Mouse (Mus musculus): ENCODE measurements around the gene Ccdc171.
A peak's percentile ranks its signal among the peaks of the same experiment; 100 is the strongest.
"Not testable (repeated sequence)": the region's sequence is repeated elsewhere in the genome, so short reads cannot be mapped to it uniquely, and the experiment has no call there.

Ccdc171 gene

GRCm38 (mm10) chr4:83525690-83526055 lies 328 bp downstream of the Ccdc171 start:
- DNase-seq (ENCODE audit: low spot score in 2 of 2) = no peak

- DNase-seq (ENCODE audit: low spot score in 2 of 2) = no peak
Observed at GRCm38 (mm10) chr4:83526270-83526987, 1.1 kb downstream of the Ccdc171 start.

DNA sequence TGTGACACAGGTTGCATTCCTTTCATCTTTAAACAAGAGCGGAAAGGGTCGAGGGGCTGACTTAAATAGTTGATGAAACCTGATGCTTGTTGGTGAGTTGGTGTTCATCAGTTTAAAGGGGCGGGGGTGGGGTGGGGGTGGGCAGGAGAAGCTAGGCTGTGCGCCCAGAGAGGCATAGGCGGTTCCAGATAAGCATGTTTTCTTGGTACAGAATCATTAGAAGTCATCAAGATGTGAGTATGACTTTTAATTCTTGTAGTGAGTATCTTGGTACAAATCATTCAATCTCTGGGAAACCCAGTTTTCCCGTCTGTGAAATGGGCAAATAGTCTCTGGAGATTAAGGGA lies 1.6 kb downstream of the Ccdc171 start:
- no peak for DNase-seq (ENCODE audit: low spot score in 2 of 2)

- no peak for DNase-seq (ENCODE audit: low spot score in 2 of 2)
Observed at GRCm38 (mm10) chr4:83527921-83528320, 2.6 kb downstream of the Ccdc171 start.

- not testable (repeated sequence) for DNase-seq (ENCODE audit: low spot score in 2 of 2)
Observed at GRCm38 (mm10) chr4:83530060-83530459, 4.7 kb downstream of the Ccdc171 start.

- no peak for DNase-seq (ENCODE audit: low spot score in 2 of 2)
Observed at GRCm38 (mm10) chr4:83533168-83533911, 8.0 kb downstream of the Ccdc171 start.

GRCm38 (mm10) chr4:83534024-83534423 lies 8.7 kb downstream of the Ccdc171 start:
- no peak for DNase-seq (ENCODE audit: low spot score in 2 of 2)

DNA sequence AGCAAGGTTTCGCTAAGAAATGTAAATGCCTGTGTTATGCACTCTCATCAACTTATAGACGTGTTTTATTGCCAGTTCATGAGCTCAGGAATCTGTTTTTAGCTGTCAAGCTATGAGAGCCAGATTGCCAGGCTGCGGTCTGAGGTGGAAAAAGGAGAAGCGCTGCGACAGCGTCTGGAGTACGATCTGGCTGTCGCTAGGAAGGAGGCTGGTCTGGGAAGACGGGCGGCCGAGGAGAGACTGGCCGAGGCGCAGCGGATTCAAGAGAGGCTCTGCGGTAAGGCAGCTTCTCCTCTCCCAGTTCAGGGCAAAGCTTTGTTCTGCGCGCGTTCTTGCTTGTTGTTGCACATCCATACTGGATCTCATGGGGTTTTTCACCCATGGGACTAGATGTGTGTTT lies 24.2 kb downstream of the Ccdc171 start:
- DNase-seq (ENCODE audit: low spot score in 2 of 2) = peak in 1 of 2 experiments; percentile 18

GRCm38 (mm10) chr4:83567190-83568113 lies 42.1 kb downstream of the Ccdc171 start:
- DNase-seq (ENCODE audit: low spot score in 2 of 2) = no peak

GRCm38 (mm10) chr4:83568145-83568544 lies 42.8 kb downstream of the Ccdc171 start:
- DNase-seq (ENCODE audit: low spot score in 2 of 2) = not testable (repeated sequence)

- DNase-seq (ENCODE audit: low spot score in 2 of 2) = no peak
Observed at GRCm38 (mm10) chr4:83570569-83570968, 45.2 kb downstream of the Ccdc171 start.

DNA sequence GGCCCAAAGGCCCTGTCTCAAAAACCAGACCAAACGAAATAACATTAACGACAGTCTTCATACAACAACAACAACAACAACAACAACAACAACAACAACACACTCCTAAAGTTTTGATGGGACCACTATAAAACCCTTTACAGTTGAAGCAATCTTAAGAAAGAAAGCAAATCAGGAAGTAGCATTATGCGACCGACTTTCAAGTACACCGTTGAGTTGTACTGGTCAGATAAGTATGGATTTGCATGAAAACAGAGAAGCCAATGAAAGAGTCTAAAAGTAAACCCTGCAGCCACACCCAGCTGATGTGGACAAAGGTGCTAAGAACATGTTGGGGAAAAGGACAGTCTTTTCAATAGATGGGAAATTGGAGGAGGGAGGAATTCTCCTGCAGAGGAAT lies 45.7 kb downstream of the Ccdc171 start:
- DNase-seq (ENCODE audit: low spot score in 2 of 2) = no peak

GRCm38 (mm10) chr4:83572521-83572920 lies 47.2 kb downstream of the Ccdc171 start:
- no peak for DNase-seq (ENCODE audit: low spot score in 2 of 2)

DNA sequence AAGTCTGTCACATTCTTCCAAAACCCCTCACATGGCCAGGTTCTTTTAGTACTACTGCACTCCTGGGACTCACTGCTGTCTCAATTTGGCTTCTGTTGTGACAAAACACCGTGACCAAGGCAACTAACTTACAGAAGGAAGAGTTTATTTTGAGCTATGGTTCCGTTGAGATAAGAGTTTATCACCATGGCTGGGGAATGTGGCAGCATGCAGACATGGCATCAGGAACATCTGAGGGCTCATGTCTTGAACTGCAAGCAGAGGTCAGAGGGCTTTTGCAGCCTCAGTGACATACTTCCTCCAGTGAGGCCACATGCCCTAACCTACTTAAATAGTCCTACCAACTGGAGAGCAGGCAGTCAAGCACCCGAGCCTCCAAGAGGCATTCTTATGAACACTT lies 51.0 kb downstream of the Ccdc171 start:
- no peak for DNase-seq (ENCODE audit: low spot score in 2 of 2)

GRCm38 (mm10) chr4:83580157-83580556 lies 54.8 kb downstream of the Ccdc171 start:
- no peak for DNase-seq (ENCODE audit: low spot score in 2 of 2)

GRCm38 (mm10) chr4:83587563-83587962 lies 62.2 kb downstream of the Ccdc171 start:
- no peak for DNase-seq (ENCODE audit: low spot score in 2 of 2)

DNA sequence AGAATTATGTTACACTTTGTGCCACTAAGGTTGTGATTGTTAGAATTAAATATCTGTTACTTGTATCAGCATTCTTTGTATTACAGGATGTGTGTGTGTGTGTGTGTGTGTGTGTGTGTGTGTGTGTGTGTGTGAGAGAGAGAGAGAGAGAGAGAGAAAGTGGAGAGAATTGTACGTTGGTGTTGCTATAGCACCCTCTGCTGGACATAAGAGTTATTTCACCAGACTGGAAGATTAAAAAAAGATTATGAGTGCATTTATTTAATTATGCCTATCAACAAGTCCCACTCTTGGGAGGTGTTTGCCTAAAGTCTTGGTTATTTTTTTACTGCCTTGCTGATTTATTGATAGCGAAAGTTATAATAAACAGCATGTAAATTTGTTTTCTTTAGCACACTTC lies 71.1 kb downstream of the Ccdc171 start:
- no peak for DNase-seq (ENCODE audit: low spot score in 2 of 2)

DNA sequence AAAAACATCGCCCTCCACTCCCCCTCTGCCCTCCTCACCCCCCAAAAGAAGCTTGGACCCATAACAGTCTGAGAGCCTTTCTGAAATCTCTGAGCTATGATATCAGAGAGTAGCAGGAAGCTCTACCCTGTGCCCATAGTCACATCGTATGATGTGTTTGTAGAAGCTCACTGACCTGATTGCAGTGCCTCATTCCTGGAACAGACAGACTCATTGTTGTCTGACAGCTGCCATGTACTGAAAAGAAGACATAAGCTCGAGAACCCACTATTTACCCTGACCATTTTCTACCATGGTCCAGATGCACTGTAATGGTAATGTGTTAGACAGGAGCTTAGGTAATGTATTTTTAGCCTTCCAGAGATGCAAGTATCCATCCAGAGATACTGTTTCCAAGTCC lies 85.8 kb downstream of the Ccdc171 start:
- DNase-seq (ENCODE audit: low spot score in 2 of 2) = no peak

DNA sequence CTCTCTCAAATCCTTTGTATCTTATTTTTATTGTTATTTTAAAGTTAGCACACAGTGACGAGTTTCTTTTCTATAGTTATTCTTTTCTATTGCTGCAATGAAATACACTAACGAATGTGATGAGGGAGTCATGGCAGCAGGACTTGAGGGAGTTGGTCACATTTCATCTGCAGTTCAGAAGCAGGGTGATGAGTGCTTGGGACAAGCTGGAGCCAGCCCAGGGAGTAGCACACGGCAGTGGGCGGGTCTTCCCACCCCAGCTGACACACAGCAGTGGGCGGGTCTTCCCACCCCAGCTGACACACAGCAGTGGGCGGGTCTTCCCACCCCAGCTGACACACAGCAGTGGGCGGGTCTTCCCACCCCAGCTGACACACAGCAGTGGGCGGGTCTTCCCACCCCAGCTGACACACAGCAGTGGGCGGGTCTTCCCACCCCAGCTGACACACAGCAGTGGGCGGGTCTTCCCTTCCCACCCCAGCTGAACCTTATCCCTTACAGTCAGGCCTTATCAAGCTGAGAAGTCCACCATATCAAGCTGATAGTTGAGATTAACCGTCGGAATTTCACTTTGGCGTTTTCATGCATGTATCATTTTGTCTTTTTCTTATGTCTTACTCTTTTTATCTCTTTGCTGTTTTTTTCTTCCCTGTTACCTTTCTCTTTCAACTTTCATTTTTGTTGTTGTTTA lies 97.8 kb downstream of the Ccdc171 start:
- DNase-seq (ENCODE audit: low spot score in 2 of 2) = not testable (repeated sequence)

DNA sequence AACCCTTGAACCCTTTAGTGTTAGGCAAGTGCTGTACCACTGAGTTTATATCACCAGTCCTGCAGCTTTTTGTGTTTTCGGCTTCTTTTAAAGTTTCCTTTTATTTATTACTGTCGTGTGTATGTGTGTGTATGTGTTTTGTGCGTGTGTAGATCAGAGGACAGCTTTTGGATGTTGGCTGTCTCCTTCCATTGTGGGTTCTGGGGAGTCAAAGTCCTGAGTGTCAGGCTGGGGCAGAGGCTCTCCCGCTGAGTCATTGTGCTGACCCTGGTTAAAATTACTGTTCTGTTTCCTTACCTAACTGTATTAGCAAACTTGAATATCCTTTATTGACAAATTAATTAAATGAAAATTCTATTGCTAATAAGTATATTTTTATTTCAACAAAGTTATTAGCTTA lies 98.4 kb downstream of the Ccdc171 start:
- no peak for DNase-seq (ENCODE audit: low spot score in 2 of 2)

GRCm38 (mm10) chr4:83651453-83651852 lies 126.1 kb downstream of the Ccdc171 start:
- DNase-seq (ENCODE audit: low spot score in 2 of 2) = no peak

DNA sequence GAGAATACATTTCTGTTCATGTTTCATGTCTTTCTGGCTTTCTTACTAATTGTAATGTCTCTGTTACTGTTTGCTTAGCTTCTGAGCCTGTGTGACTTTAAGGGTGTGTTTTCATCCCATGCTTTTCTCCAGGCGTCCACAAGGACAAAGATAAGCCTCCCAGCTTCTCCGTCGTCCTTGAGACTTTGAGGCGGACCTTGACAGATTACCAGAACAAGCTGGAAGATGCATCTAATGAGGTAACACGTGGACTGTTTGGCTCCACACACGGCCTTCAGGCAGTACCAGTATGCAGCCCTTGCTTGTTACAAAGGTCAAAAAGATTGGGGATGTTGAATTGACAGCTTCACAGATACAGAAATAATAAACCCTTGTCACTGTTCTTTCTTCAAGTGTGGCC lies 130.1 kb downstream of the Ccdc171 start:
- no peak for DNase-seq (ENCODE audit: low spot score in 2 of 2)

Measured in frontal cortex, postnatal 14 days (tissue).